Mouse (Mus musculus) stomach, postnatal 0 days (tissue): ENCODE measurements around the gene Rap2b. TPM values are rescaled to one million over a fixed set of nuclear protein-coding genes. Genes with fewer than 3 reads are reported as not detected.

Source experiments
- ATAC-seq: fragments of 200-750 bp; cut with Nextera tagmentation; 2 replicates; pipeline ENCODE4 v1.8.0; 2017; ENCODE audit not compliant: low FRiP score, low TSS enrichment
- DNase-seq: peaks from one replicate; pipeline ENCODE4 v3.0.0-alpha.2; 2016; ENCODE audit warnings: low spot score
- H3K27ac ChIP-seq: fragments of 300-500 bp; sonication (generic); replicated peaks from 2 replicates; pipeline ENCODE4 v1.5.1; 2014; ENCODE audit warnings: mild to moderate bottlenecking, control low read depth
- H3K27me3 ChIP-seq: fragments of 300-500 bp; sonication (generic); 2 replicates; pipeline ENCODE4 v1.6.1; 2014; ENCODE audit warnings: low read length; ENCODE audit not compliant: control insufficient read depth, insufficient read depth
- H3K36me3 ChIP-seq: fragments of 300-500 bp; sonication (generic); 2 replicates; pipeline ENCODE4 v1.6.1; 2014; ENCODE audit warnings: low read length, mixed read lengths; ENCODE audit not compliant: control insufficient read depth, insufficient read depth
- H3K4me1 ChIP-seq: fragments of 300-500 bp; sonication (generic); replicated peaks from 2 replicates; pipeline ENCODE4 v1.6.1; 2014; ENCODE audit warnings: antibody characterized with exemption; ENCODE audit not compliant: control insufficient read depth, insufficient read depth
- H3K4me2 ChIP-seq: fragments of 300-500 bp; sonication (generic); replicated peaks from 2 replicates; pipeline ENCODE4 v1.6.1; 2014; ENCODE audit warnings: low read depth, mild to moderate bottlenecking, control low read depth, moderate library complexity
- H3K4me3 ChIP-seq: fragments of 300-500 bp; sonication (generic); 2 replicates; pipeline ENCODE4 v1.5.1; 2014; ENCODE audit warnings: low read depth, low read length, control low read depth
- H3K9ac ChIP-seq: fragments of 300-500 bp; sonication (generic); 2 replicates; pipeline ENCODE4 v1.6.1; 2014; ENCODE audit warnings: mild to moderate bottlenecking, low read length, control low read depth, mixed read lengths
- H3K9me3 ChIP-seq: fragments of 300-500 bp; sonication (generic); 2 replicates; pipeline ENCODE4 v1.6.1; 2016; ENCODE audit warnings: low read length; ENCODE audit not compliant: control insufficient read depth
- CTCF ChIP-seq: IDR thresholded peaks from 2 replicates; pipeline ENCODE4 v1.5.1; 2016; ENCODE audit warnings: antibody characterized with exemption, low read depth, mild to moderate bottlenecking, moderate library complexity
- EP300 ChIP-seq: optimal IDR thresholded peaks from 2 replicates; pipeline ENCODE3; 2016; ENCODE audit warnings: antibody characterized with exemption
- WGBS: fragments of 180-500 bp; shearing (Covaris S2); extraction: QIAGEN DNeasy Blood & Tissue Kit; methylation state at CpG from one replicate; pipeline ENCODE4 v1.1.7; 2014; 5-methylcytosine and 5-hydroxymethylcytosine counted together
- polyA plus RNA-seq: library from polyadenylated mRNA; unstranded; fragments of >200 nt; fragmentation: Nextera tagmentation; extraction: Ambion mirVana; gene quantifications from 2 replicates; pipeline ENCODE4 v1.2.1, GENCODE M21; 2015

Gene Rap2b
- polyA plus RNA-seq, 1 experiment from 2014 or later: 7.1 TPM

GRCm38 (mm10) chr3:61392881-61393280 lies 31.4 kb downstream of the Rap2b start:
- Histone ChIP-seq H3K4me3 (no peak overlapping the region), H3K27me3 (no peaks in the 10 kb centered on the region), H3K4me2 (no peak overlapping the region), H3K9me3 (no peaks in the 10 kb centered on the region), H3K27ac (no peak overlapping the region), H3K9ac (no peak overlapping the region), H3K4me1 (no peaks in the 10 kb centered on the region), H3K36me3 (no peaks in the 10 kb centered on the region)
- 94% methylated on average over 1 of the region's 1 CpGs for WGBS
- no peak for TF ChIP-seq EP300
- no peak for DNase-seq
- ATAC-seq: no peak

DNA sequence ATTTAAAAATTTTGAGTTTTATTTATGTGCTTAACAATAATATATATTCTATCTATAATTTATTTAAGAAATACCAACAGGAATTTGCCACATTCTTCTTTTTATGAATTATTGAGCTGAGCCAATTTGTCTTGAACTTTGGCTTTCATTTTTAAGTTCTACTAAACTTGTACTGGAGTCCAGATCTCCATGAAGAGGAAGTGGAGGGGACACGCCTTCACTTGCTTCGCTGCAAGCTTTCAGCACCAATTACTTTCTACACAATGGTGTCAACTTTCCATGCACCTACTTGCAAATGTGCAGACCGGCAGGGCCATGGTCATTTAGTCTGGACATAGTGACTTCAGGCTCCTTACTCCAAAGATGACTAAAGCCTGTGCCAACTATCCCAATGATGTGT lies 32.1 kb downstream of the Rap2b start:
- Histone ChIP-seq H3K27me3 (no peaks in the 10 kb centered on the region), H3K4me1 (no peaks in the 10 kb centered on the region), H3K4me3 (no peak overlapping the region), H3K27ac (no peak overlapping the region), H3K36me3 (no peaks in the 10 kb centered on the region), H3K9ac (no peak overlapping the region), H3K9me3 (no peaks in the 10 kb centered on the region), H3K4me2 (no peak overlapping the region)
- WGBS: 55% methylated on average over 3 of the region's 3 CpGs
- TF ChIP-seq EP300 (no peak), CTCF (no peak)
- no peak for ATAC-seq
- no peak for DNase-seq

GRCm38 (mm10) chr3:61395382-61395781 lies 33.9 kb downstream of the Rap2b start:
- H3K36me3 ChIP-seq: no peaks in the 10 kb centered on the region
- TF ChIP-seq CTCF (no peak), EP300 (no peak)
- DNase-seq (no peak), ATAC-seq (no peak)
- no peaks in the 10 kb centered on the region for H3K4me1 ChIP-seq
- no peak overlapping the region for H3K4me2 ChIP-seq
- H3K27ac ChIP-seq: no peak overlapping the region
- H3K9me3 ChIP-seq: no peaks in the 10 kb centered on the region
- H3K9ac ChIP-seq: no peak overlapping the region
- 84% methylated on average over 3 of the region's 3 CpGs for WGBS
- H3K4me3 ChIP-seq: no peak overlapping the region
- no peaks in the 10 kb centered on the region for H3K27me3 ChIP-seq

DNA sequence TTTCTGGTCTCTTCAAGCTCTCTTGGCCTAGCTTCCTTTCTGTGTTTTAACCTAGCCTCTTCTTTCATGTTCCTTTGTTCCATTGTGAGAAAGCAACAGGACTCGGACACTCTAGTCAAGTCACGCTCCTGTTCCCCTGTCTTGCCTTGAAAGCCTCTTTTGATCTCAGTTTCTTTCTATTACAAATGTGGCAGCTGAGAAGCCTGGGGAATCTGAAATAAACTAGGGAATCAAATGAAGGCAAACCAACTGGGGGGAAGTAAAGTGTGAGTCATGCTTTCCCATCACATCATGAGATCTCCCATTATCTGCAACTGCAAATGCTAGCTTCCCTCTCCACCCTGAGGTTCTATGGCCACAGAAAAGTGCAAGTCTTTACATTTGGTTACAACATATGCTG lies 35.3 kb downstream of the Rap2b start:
- Histone ChIP-seq H3K27me3 (no peaks in the 10 kb centered on the region), H3K4me1 (no peaks in the 10 kb centered on the region), H3K9ac (no peak overlapping the region), H3K27ac (no peak overlapping the region), H3K4me2 (no peak overlapping the region), H3K4me3 (no peak overlapping the region), H3K36me3 (no peaks in the 10 kb centered on the region), H3K9me3 (no peaks in the 10 kb centered on the region)
- TF ChIP-seq CTCF (no peak), EP300 (no peak)
- no peak for DNase-seq
- WGBS: 65% methylated on average over 2 of the region's 2 CpGs
- ATAC-seq: no peak

DNA sequence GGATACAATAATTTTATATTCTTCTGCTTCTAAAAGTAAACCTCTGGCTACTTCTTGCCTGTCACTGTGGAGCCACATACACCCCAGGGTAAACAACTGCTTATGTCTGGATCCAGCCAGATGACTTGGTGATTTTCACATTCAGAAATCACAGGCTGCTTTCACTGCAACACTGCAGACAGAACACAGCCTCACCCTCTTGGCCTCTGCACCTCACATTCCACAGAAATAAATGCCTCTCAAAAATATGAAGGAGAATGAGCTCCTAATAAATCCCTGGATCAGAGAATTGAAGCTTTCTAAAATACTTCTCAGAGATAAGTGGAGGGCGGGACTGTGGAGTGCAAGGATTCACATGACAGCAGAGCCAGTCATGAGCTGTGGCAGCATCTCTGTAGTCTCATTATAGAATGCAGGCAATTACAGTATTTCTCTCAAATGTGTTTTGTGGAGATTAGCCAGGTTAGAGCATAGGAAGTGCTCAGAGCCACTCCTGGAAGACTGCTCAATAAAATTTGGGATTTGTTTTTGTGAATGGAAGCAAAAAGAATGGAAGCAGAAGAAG lies 39.5 kb downstream of the Rap2b start:
- no peak for TF ChIP-seq CTCF
- TF ChIP-seq EP300: no peak
- no peak for ATAC-seq

DNA sequence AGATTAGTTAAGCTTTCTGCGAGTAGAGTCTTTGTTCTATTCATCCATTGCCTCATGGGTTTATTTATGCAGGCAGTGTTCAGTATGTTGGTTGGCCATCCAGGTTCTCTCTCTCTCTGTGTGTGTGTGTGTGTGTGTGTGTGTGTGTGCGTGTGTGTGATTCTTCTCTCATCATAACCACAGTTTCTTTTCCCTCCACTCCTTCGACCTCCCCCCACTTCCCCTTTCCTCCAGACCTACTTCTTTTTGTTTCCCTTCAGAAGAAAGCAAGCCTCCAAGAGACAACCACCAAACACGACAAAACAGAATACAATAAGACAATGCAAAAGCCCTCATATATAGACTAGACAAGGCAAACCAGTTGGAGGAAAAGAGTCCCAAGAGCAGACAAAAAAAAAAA lies 45.5 kb downstream of the Rap2b start:
- Histone ChIP-seq H3K4me1 (no peaks in the 10 kb centered on the region), H3K36me3 (no peaks in the 10 kb centered on the region), H3K4me3 (no peak overlapping the region), H3K9ac (no peak overlapping the region), H3K27ac (no peak overlapping the region), H3K9me3 (no peaks in the 10 kb centered on the region), H3K4me2 (no peak overlapping the region), H3K27me3 (no peaks in the 10 kb centered on the region)
- DNase-seq (no peak), ATAC-seq (no peak)
- no peak for TF ChIP-seq EP300
- TF ChIP-seq CTCF: no peak
- 73% methylated on average over 4 of the region's 4 CpGs for WGBS

More for the DNA sequence above, 39.5 kb downstream of the Rap2b start:
- no peak overlapping the region for H3K27ac ChIP-seq
- no peak overlapping the region for H3K4me2 ChIP-seq
- H3K4me1 ChIP-seq: no peaks in the 10 kb centered on the region
- 44% methylated on average over 1 of the region's 1 CpGs for WGBS
- H3K9ac ChIP-seq: no peak overlapping the region
- H3K27me3 ChIP-seq: no peaks in the 10 kb centered on the region
- no peak for DNase-seq
- no peaks in the 10 kb centered on the region for H3K36me3 ChIP-seq
- no peaks in the 10 kb centered on the region for H3K9me3 ChIP-seq
- no peak overlapping the region for H3K4me3 ChIP-seq
